Mouse (Mus musculus) testis, adult 2 months (tissue): ENCODE measurements around the gene St6galnac5.

Experiments
- CTCF ChIP-seq: fragments of 200-500 bp; IDR thresholded peaks from 2 replicates; pipeline ENCODE4 v1.5.1; 2012; ENCODE audit warnings: low read depth, mild to moderate bottlenecking, inconsistent platforms, low read length, moderate library complexity; ENCODE audit not compliant: control insufficient read depth, insufficient read depth, insufficient replicate concordance
- POLR2A ChIP-seq: fragments of 200-500 bp; IDR thresholded peaks from 2 replicates; pipeline ENCODE4 v1.6.1; 2012; ENCODE audit warnings: low read depth, mild to moderate bottlenecking, inconsistent platforms, low read length, moderate library complexity; ENCODE audit not compliant: control insufficient read depth

DNA sequence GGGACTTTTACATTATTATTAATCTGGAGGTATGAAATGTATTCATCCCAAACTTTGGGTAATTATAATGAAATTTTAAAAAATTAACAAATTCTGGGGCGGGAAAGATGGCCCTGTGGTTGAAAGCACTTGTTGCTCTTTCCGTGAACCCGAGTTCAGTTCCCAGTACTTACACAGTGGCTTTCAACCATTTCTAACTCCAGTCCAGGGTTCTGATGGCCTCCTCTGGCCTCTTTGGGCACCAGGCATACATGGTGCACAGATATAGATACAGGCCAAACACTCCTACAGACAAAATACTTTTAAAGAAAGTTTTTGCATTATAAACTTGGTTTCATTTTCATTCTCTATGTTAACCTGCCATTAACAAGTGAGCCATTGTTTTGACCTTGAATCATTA, 68.4 kb downstream of the St6galnac5 start:
- TF ChIP-seq CTCF (no peak), POLR2A (no peak)
